Mouse (Mus musculus) heart, embryonic 16.5 days (tissue): ENCODE measurements at regions not wholly inside any gene's neighbourhood (a gene's known extent, or its start where the extent isn't known, plus 50 kb on each side); places are given as distances from the start of the nearest gene placed in this dataset.

Experiments
- ATAC-seq: fragments of 200-750 bp; cut with Nextera tagmentation; replicated peaks from 2 replicates; pipeline ENCODE4 v1.8.0; 2017; ENCODE audit warnings: moderate number of reproducible peaks; ENCODE audit not compliant: insufficient read depth, low FRiP score; ENCODE audit errors: extremely low read depth
- H3K27ac ChIP-seq: fragments of 300-500 bp; sonication (generic); 2 replicates; pipeline ENCODE4 v1.5.1; 2014; ENCODE audit warnings: mild to moderate bottlenecking, low read length, control low read depth, moderate library complexity
- H3K27me3 ChIP-seq: fragments of 300-500 bp; sonication (generic); 2 replicates; pipeline ENCODE4 v1.6.1; 2014; ENCODE audit warnings: low read length, mixed read lengths; ENCODE audit not compliant: control insufficient read depth, insufficient read depth
- H3K36me3 ChIP-seq: fragments of 300-500 bp; sonication (generic); 2 replicates; pipeline ENCODE4 v1.6.1; 2014; ENCODE audit not compliant: control insufficient read depth, insufficient read depth
- H3K4me1 ChIP-seq: fragments of 300-500 bp; sonication (generic); 2 replicates; pipeline ENCODE4 v1.6.1; 2014; ENCODE audit warnings: low read length, mixed read lengths; ENCODE audit not compliant: control insufficient read depth, insufficient read depth
- H3K4me2 ChIP-seq: fragments of 300-500 bp; sonication (generic); 2 replicates; pipeline ENCODE4 v1.6.1; 2014; ENCODE audit warnings: low read depth, mild to moderate bottlenecking, control low read depth, low read length
- H3K4me3 ChIP-seq: fragments of 300-500 bp; sonication (generic); 2 replicates; pipeline ENCODE4 v1.5.1; 2014; ENCODE audit warnings: mild to moderate bottlenecking, control low read depth, low read length
- H3K9ac ChIP-seq: fragments of 300-500 bp; sonication (generic); 2 replicates; pipeline ENCODE4 v1.6.1; 2014; ENCODE audit warnings: low read length, control low read depth
- H3K9me3 ChIP-seq: fragments of 300-500 bp; sonication (generic); replicated peaks from 2 replicates; pipeline ENCODE4 v1.6.1; 2016; ENCODE audit warnings: low read length; ENCODE audit not compliant: control insufficient read depth
- WGBS: fragments of 180-500 bp; shearing (Covaris S2); extraction: QIAGEN DNeasy Blood & Tissue Kit; methylation state at CpG from one replicate; pipeline ENCODE4 v1.1.7; 2014; 5-methylcytosine and 5-hydroxymethylcytosine counted together

GRCm38 (mm10) chr8:6165230-6165629, 1060.1 kb upstream of the Slc10a2 start:
- H3K36me3 ChIP-seq, result no peaks in the 10 kb centered on the region
- 63% methylated on average over 3 of the region's 3 CpGs for WGBS
- H3K9ac ChIP-seq, result no peak overlapping the region
- H3K9me3 ChIP-seq, result no peaks in the 10 kb centered on the region
- no peak overlapping the region for H3K4me2 ChIP-seq
- H3K4me3 ChIP-seq, result no peak overlapping the region
- no peaks in the 10 kb centered on the region for H3K27me3 ChIP-seq
- no peak for ATAC-seq
- H3K27ac ChIP-seq, result no peak overlapping the region
- no peaks in the 10 kb centered on the region for H3K4me1 ChIP-seq

- Histone ChIP-seq H3K9me3 (no peaks in the 10 kb centered on the region), H3K4me1 (no peaks in the 10 kb centered on the region), H3K9ac (no peak overlapping the region), H3K27ac (no peak overlapping the region), H3K27me3 (no peaks in the 10 kb centered on the region), H3K36me3 (no peaks in the 10 kb centered on the region), H3K4me3 (no peak overlapping the region), H3K4me2 (no peak overlapping the region)
- WGBS, result 49% methylated on average over 1 of the region's 1 CpGs
- no peak for ATAC-seq
Observed at GRCm38 (mm10) chr8:6164758-6165157, 1059.6 kb upstream of the Slc10a2 start.

- WGBS, result 31% methylated on average over 4 of the region's 4 CpGs
- H3K9me3 ChIP-seq, result no peaks in the 10 kb centered on the region
- no peak overlapping the region for H3K4me3 ChIP-seq
- no peaks in the 10 kb centered on the region for H3K27me3 ChIP-seq
- no peak overlapping the region for H3K9ac ChIP-seq
- no peak overlapping the region for H3K4me2 ChIP-seq
- H3K27ac ChIP-seq, result no peak overlapping the region
- no peaks in the 10 kb centered on the region for H3K36me3 ChIP-seq
- no peak for ATAC-seq
- H3K4me1 ChIP-seq, result no peaks in the 10 kb centered on the region
Observed at GRCm38 (mm10) chr8:6144588-6144987, 1039.4 kb upstream of the Slc10a2 start.

- no peak overlapping the region for H3K4me3 ChIP-seq
- no peak overlapping the region for H3K4me2 ChIP-seq
- no peaks in the 10 kb centered on the region for H3K4me1 ChIP-seq
- H3K9ac ChIP-seq, result no peak overlapping the region
- no peak overlapping the region for H3K27ac ChIP-seq
- ATAC-seq, result no peak
- H3K9me3 ChIP-seq, result no peaks in the 10 kb centered on the region
- WGBS, result 74% methylated on average over 1 of the region's 1 CpGs
- H3K27me3 ChIP-seq, result no peaks in the 10 kb centered on the region
- H3K36me3 ChIP-seq, result no peaks in the 10 kb centered on the region
Observed at GRCm38 (mm10) chr8:6140090-6140489, 1034.9 kb upstream of the Slc10a2 start.

- no peak overlapping the region for H3K9ac ChIP-seq
- WGBS, result 31% methylated on average over 4 of the region's 4 CpGs
- no peak overlapping the region for H3K27ac ChIP-seq
- no peak overlapping the region for H3K4me3 ChIP-seq
- no peaks in the 10 kb centered on the region for H3K27me3 ChIP-seq
- ATAC-seq, result no peak
- no peaks in the 10 kb centered on the region for H3K4me1 ChIP-seq
- no peaks in the 10 kb centered on the region for H3K9me3 ChIP-seq
- no peaks in the 10 kb centered on the region for H3K36me3 ChIP-seq
- no peak overlapping the region for H3K4me2 ChIP-seq
Observed at GRCm38 (mm10) chr8:6139171-6139570, 1034.0 kb upstream of the Slc10a2 start.

- no peak overlapping the region for H3K27ac ChIP-seq
- no peak overlapping the region for H3K4me3 ChIP-seq
- no peak overlapping the region for H3K9ac ChIP-seq
- no peak overlapping the region for H3K4me2 ChIP-seq
- no peak for ATAC-seq
- no peaks in the 10 kb centered on the region for H3K9me3 ChIP-seq
- no peaks in the 10 kb centered on the region for H3K27me3 ChIP-seq
- no peaks in the 10 kb centered on the region for H3K4me1 ChIP-seq
- no peaks in the 10 kb centered on the region for H3K36me3 ChIP-seq
- WGBS, result 50% methylated on average over 3 of the region's 3 CpGs
Observed at GRCm38 (mm10) chr8:6132243-6132751, 1027.1 kb upstream of the Slc10a2 start.

GRCm38 (mm10) chr8:6125265-6125664, 1020.1 kb upstream of the Slc10a2 start:
- Histone ChIP-seq H3K9ac (no peak overlapping the region), H3K4me2 (no peak overlapping the region), H3K27ac (no peak overlapping the region), H3K4me3 (no peak overlapping the region), H3K36me3 (no peaks in the 10 kb centered on the region), H3K4me1 (no peaks in the 10 kb centered on the region), H3K9me3 (no peaks in the 10 kb centered on the region), H3K27me3 (no peaks in the 10 kb centered on the region)
- no peak for ATAC-seq

GRCm38 (mm10) chr8:6119506-6119905, 1014.4 kb upstream of the Slc10a2 start:
- H3K4me3 ChIP-seq, result no peak overlapping the region
- H3K4me2 ChIP-seq, result no peak overlapping the region
- H3K27me3 ChIP-seq, result no peaks in the 10 kb centered on the region
- no peaks in the 10 kb centered on the region for H3K4me1 ChIP-seq
- ATAC-seq, result no peak
- H3K9me3 ChIP-seq, result no peaks in the 10 kb centered on the region
- no peaks in the 10 kb centered on the region for H3K36me3 ChIP-seq
- no peak overlapping the region for H3K27ac ChIP-seq
- H3K9ac ChIP-seq, result no peak overlapping the region

GRCm38 (mm10) chr8:6111351-6111750, 1006.2 kb upstream of the Slc10a2 start:
- Histone ChIP-seq H3K4me3 (no peak overlapping the region), H3K9ac (no peak overlapping the region), H3K27me3 (no peaks in the 10 kb centered on the region), H3K9me3 (no peaks in the 10 kb centered on the region), H3K4me2 (no peak overlapping the region), H3K27ac (no peak overlapping the region), H3K36me3 (no peaks in the 10 kb centered on the region), H3K4me1 (no peaks in the 10 kb centered on the region)
- ATAC-seq, result no peak
- WGBS, result 65% methylated on average over 2 of the region's 2 CpGs

- Histone ChIP-seq H3K27me3 (no peaks in the 10 kb centered on the region), H3K9ac (no peak overlapping the region), H3K9me3 (no peaks in the 10 kb centered on the region), H3K27ac (no peak overlapping the region), H3K4me2 (no peak overlapping the region), H3K36me3 (no peaks in the 10 kb centered on the region), H3K4me3 (no peak overlapping the region), H3K4me1 (no peaks in the 10 kb centered on the region)
- WGBS, result 83% methylated on average over 4 of the region's 4 CpGs
- ATAC-seq, result no peak
Observed at GRCm38 (mm10) chr8:6090028-6090427, 984.9 kb upstream of the Slc10a2 start.
